Mouse (Mus musculus) spleen, adult 2 months (tissue): ENCODE data around the gene Gga2.

Source experiments
- CTCF ChIP-seq: fragments of 200-500 bp; IDR thresholded peaks from 2 replicates; pipeline ENCODE4 v1.5.1; 2011; ENCODE audit warnings: mild to moderate bottlenecking, inconsistent platforms; ENCODE audit not compliant: insufficient read depth, insufficient read length, insufficient replicate concordance; ENCODE audit errors: extremely low read depth
- POLR2A ChIP-seq: fragments of 200-500 bp; IDR thresholded peaks from 2 replicates; pipeline ENCODE4 v1.6.1; 2011; ENCODE audit warnings: low read depth, low read length, inconsistent platforms

DNA sequence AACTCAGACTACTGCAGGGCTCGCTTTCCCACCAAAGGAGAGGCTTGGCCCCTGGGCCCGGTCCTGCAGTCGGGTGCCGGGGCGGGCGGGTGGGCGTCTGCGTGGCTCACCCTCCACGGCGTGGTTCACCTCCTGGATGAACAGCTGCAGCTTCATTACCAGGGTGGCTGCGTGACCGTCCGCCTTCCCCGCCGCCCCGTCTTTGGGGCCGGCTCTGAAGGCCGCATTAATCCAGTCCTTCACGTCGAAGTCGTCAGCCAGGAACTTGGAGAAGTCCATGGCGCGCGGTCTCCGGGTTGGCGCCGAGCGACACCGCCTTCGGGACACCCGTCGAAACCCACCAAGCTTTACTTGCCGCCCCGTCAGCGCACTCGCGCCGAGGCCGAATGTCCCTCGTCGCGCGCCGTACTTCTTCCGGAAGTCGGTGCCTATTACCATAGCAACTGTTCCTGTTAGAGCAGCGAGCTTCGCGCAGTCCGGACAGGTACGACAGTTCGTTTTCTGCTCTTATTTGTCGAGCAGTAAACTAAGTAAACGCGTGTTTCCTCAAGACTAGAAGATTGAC is 39.6 kb downstream of the Gga2 start, which contains the start of gene Cog7:
- no peak for TF ChIP-seq CTCF
- TF ChIP-seq POLR2A, result no peak; the same call in 1 of the 2 replicates
